Mouse (Mus musculus) heart, adult 2 months (tissue): Measurements from ENCODE around the gene Actg1.

ENCODE experiments used
- CTCF ChIP-seq: fragments of 200-600 bp; IDR thresholded peaks from 2 replicates; pipeline ENCODE4 v1.8.1; 2022; ENCODE audit warnings: antibody characterized with exemption, mild to moderate bottlenecking, moderate library complexity
- EP300 ChIP-seq: fragments of 200-500 bp; IDR thresholded peaks from 2 replicates; pipeline ENCODE4 v1.6.1; 2011; ENCODE audit warnings: low read depth, low read length, control low read depth; ENCODE audit not compliant: insufficient read depth
- POLR2A ChIP-seq: fragments of 200-500 bp; IDR thresholded peaks from 2 replicates; pipeline ENCODE4 v1.6.1; 2011; ENCODE audit warnings: mild to moderate bottlenecking, low read depth, low read length, control low read depth; ENCODE audit not compliant: insufficient read depth

- TF ChIP-seq CTCF (no peak), EP300 (no peak), POLR2A (no peak)
Observed at GRCm38 (mm10) chr11:120306366-120307131, 41.8 kb downstream of the Actg1 start.
